Mouse (Mus musculus) limb, embryonic 14.5 days (tissue): ENCODE results near the gene Myo1e. TPM values are rescaled to one million over a fixed set of nuclear protein-coding genes. Genes with fewer than 3 reads are reported as not detected.

Experiments
- ATAC-seq: fragments of 200-750 bp; cut with Nextera tagmentation; 2 replicates; pipeline ENCODE4 v1.8.0; 2017; ENCODE audit warnings: low read depth, moderate number of reproducible peaks, moderate TSS enrichment; ENCODE audit not compliant: low FRiP score
- DNase-seq: peaks from one replicate; pipeline ENCODE4 v3.0.0-alpha.2; 2015; ENCODE audit warnings: low spot score
- H3K27ac ChIP-seq: fragments of 300-500 bp; sonication (generic); replicated peaks from 2 replicates; pipeline ENCODE4 v1.5.1; 2014; ENCODE audit warnings: low read depth, mild to moderate bottlenecking, low read length, moderate library complexity, mixed read lengths
- H3K27me3 ChIP-seq: fragments of 300-500 bp; sonication (generic); 2 replicates; pipeline ENCODE4 v1.6.1; 2014; ENCODE audit warnings: low read length, mixed read lengths; ENCODE audit not compliant: control insufficient read depth, insufficient read depth
- H3K36me3 ChIP-seq: fragments of 300-500 bp; sonication (generic); 2 replicates; pipeline ENCODE4 v1.6.1; 2014; ENCODE audit warnings: mild to moderate bottlenecking, low read length, moderate library complexity, mixed read lengths; ENCODE audit not compliant: control insufficient read depth, insufficient read depth
- H3K4me1 ChIP-seq: fragments of 300-500 bp; sonication (generic); 2 replicates; pipeline ENCODE4 v1.6.1; 2014; ENCODE audit warnings: antibody characterized with exemption, low read length, mixed read lengths; ENCODE audit not compliant: control insufficient read depth, insufficient read depth
- H3K4me2 ChIP-seq: fragments of 300-500 bp; sonication (generic); replicated peaks from 2 replicates; pipeline ENCODE4 v1.6.1; 2014; ENCODE audit warnings: low read depth, mild to moderate bottlenecking, low read length, moderate library complexity; ENCODE audit not compliant: severe bottlenecking
- H3K4me3 ChIP-seq: fragments of 300-500 bp; sonication (generic); replicated peaks from 2 replicates; pipeline ENCODE4 v1.5.1; 2014; ENCODE audit warnings: low read length
- H3K9ac ChIP-seq: fragments of 300-500 bp; sonication (generic); 2 replicates; pipeline ENCODE4 v1.6.1; 2014; ENCODE audit warnings: mild to moderate bottlenecking, low read depth, low read length, moderate library complexity; ENCODE audit not compliant: severe bottlenecking
- H3K9me3 ChIP-seq: fragments of 300-500 bp; sonication (generic); 2 replicates; pipeline ENCODE4 v1.6.1; 2016; ENCODE audit warnings: low read length; ENCODE audit not compliant: control insufficient read depth
- POLR2A ChIP-seq: fragments of 200-500 bp; IDR thresholded peaks from 2 replicates; pipeline ENCODE4 v1.8.0; 2012; ENCODE audit warnings: inconsistent platforms, mild to moderate bottlenecking, moderate library complexity, borderline replicate concordance; ENCODE audit not compliant: insufficient read depth, insufficient read length; ENCODE audit errors: extremely low read depth
- WGBS: fragments of 180-500 bp; shearing (Covaris S2); extraction: QIAGEN DNeasy Blood & Tissue Kit; methylation state at CpG from one replicate; pipeline ENCODE4 v1.1.7; 2014; 5-methylcytosine and 5-hydroxymethylcytosine counted together
- polyA plus RNA-seq, 2 experiments: library from polyadenylated mRNA; depleted of rRNA in 1 of 2; stranded (reverse) in 1 of 2; unstranded in 1 of 2; fragments of >200 nt; fragmentation: Nextera tagmentation in 1 of 2; extraction: Ambion mirVana in 1 of 2; gene quantifications; 2 replicates each; pipeline versions ENCODE4 v1.2.1 to v1.2.3; 2012 to 2014

The Myo1e gene
- polyA plus RNA-seq, 2 experiments, result 12.1 to 20.4 TPM

GRCm38 (mm10) chr9:70240703-70241410, 33.7 kb downstream of the Myo1e start:
- Histone ChIP-seq H3K9me3 (no peaks in the 10 kb centered on the region), H3K36me3 (no peaks in the 10 kb centered on the region), H3K27ac (peak overlapping the region; percentile 61), H3K27me3 (no peaks in the 10 kb centered on the region), H3K4me3 (no peak overlapping the region), H3K4me1 (peaks cover 30% of the 10 kb centered on the region), H3K9ac (0 out of 2 replicates have a peak overlapping the region, but pooled peaks have one; percentile 1), H3K4me2 (peak overlapping the region; percentile 18)
- no peak for DNase-seq
- no peak for TF ChIP-seq POLR2A
- peak; percentile 37; the same call in 1 of the 2 replicates for ATAC-seq
- 46% methylated on average over 16 of the region's 16 CpGs for WGBS

- H3K4me2 ChIP-seq, result peak overlapping the region; percentile 18
- no peak overlapping the region for H3K9ac ChIP-seq
- no peaks in the 10 kb centered on the region for H3K36me3 ChIP-seq
- 31% methylated on average over 8 of the region's 8 CpGs for WGBS
- no peaks in the 10 kb centered on the region for H3K27me3 ChIP-seq
- no peak for TF ChIP-seq POLR2A
- no peak overlapping the region for H3K4me3 ChIP-seq
- H3K27ac ChIP-seq, result peak overlapping the region; percentile 61
- H3K4me1 ChIP-seq, result peaks cover 30% of the 10 kb centered on the region
- peak; percentile 75 for ATAC-seq
- DNase-seq, result peak; percentile 55
- H3K9me3 ChIP-seq, result no peaks in the 10 kb centered on the region
Measured at GRCm38 (mm10) chr9:70241411-70241961, 34.3 kb downstream of the Myo1e start.

GRCm38 (mm10) chr9:70242112-70242862, 35.1 kb downstream of the Myo1e start:
- Histone ChIP-seq H3K36me3 (no peaks in the 10 kb centered on the region), H3K4me2 (no peak overlapping the region), H3K9ac (no peak overlapping the region), H3K9me3 (no peaks in the 10 kb centered on the region), H3K27ac (peak overlapping the region; percentile 61), H3K4me3 (no peak overlapping the region), H3K4me1 (peaks cover 30% of the 10 kb centered on the region), H3K27me3 (no peaks in the 10 kb centered on the region)
- WGBS, result 85% methylated on average over 4 of the region's 4 CpGs
- ATAC-seq (no peak), DNase-seq (no peak)
- no peak for TF ChIP-seq POLR2A

- no peak overlapping the region for H3K9ac ChIP-seq
- H3K4me3 ChIP-seq, result no peak overlapping the region
- no peaks in the 10 kb centered on the region for H3K27me3 ChIP-seq
- H3K36me3 ChIP-seq, result no peaks in the 10 kb centered on the region
- DNase-seq (no peak), ATAC-seq (no peak)
- no peak for TF ChIP-seq POLR2A
- H3K4me1 ChIP-seq, result peaks cover 30% of the 10 kb centered on the region
- WGBS, result 65% methylated on average over 8 of the region's 8 CpGs
- H3K4me2 ChIP-seq, result no peak overlapping the region
- no peaks in the 10 kb centered on the region for H3K9me3 ChIP-seq
- H3K27ac ChIP-seq, result no peak overlapping the region
Measured at GRCm38 (mm10) chr9:70243241-70243640, 36.1 kb downstream of the Myo1e start.

- DNase-seq (no peak), ATAC-seq (no peak)
- H3K4me1 ChIP-seq, result peaks cover 30% of the 10 kb centered on the region
- no peaks in the 10 kb centered on the region for H3K27me3 ChIP-seq
- no peak overlapping the region for H3K4me3 ChIP-seq
- H3K9me3 ChIP-seq, result no peaks in the 10 kb centered on the region
- 62% methylated on average over 2 of the region's 2 CpGs for WGBS
- H3K27ac ChIP-seq, result no peak overlapping the region
- H3K36me3 ChIP-seq, result no peaks in the 10 kb centered on the region
- no peak overlapping the region for H3K9ac ChIP-seq
- TF ChIP-seq POLR2A, result no peak
- no peak overlapping the region for H3K4me2 ChIP-seq
Measured at GRCm38 (mm10) chr9:70243708-70244107, 36.6 kb downstream of the Myo1e start.
